ENCODE assay signal across 16 mouse cellular contexts in the genomic region with DNA sequence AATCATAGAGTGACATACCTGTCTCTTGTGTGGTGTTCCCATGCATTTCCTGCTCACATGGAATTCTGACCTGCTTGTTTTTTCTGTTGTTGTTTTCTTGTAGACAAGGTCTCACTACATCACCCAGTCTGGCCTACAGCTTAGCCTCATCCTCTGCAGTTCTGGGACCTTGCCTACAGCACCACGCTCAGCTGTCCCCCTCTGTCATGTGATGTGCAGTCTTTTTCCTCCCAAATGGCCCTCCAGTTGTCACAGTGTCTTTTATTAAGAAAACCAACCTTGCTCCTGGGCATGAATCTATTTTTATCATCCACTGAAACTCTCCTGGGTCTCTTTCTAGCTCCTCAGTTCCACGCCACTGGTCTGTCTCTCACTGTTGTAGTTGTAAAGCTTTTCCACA.
"Had no signal": no experiment of that assay in that cellular context is flagged by ENCODE, and none has a peak within 500 bp of the region (broad histone marks: within the 10 kb centered on the region; RNA-seq: fewer than 3 reads in every experiment).

No protein-coding gene starts in this region.

- H3K4me3 ChIP-seq: neural tube, embryonic 12.5 days; neural tube, embryonic 13.5 days; neural tube, embryonic 15.5 days; stomach, embryonic 15.5 days had no signal

- H3K4me1 ChIP-seq: neural tube, embryonic 12.5 days; neural tube, embryonic 13.5 days; neural tube, embryonic 15.5 days; stomach, embryonic 15.5 days had no signal

- H3K4me2 ChIP-seq: neural tube, embryonic 12.5 days; neural tube, embryonic 13.5 days; neural tube, embryonic 15.5 days; stomach, embryonic 15.5 days had no signal

- DNase-seq: right cerebral cortex, adult 18-20 months; right cerebral cortex, postnatal 14 days; right cerebral cortex, postnatal 25 days; right cerebral cortex, postnatal 4 days; spleen, adult 18-20 months; thymus, adult 18-20 months; thymus, adult 2 months; thymus, postnatal 14 days; thymus, postnatal 25 days; thymus, postnatal 36 days; thymus, postnatal 4 days had no signal

- H3K27ac ChIP-seq: neural tube, embryonic 12.5 days; neural tube, embryonic 13.5 days; neural tube, embryonic 15.5 days; stomach, embryonic 15.5 days; stomach, postnatal 0 days had no signal

- H3K9ac ChIP-seq: neural tube, embryonic 12.5 days; neural tube, embryonic 13.5 days; neural tube, embryonic 15.5 days; stomach, embryonic 15.5 days had no signal

- H3K27me3 ChIP-seq: neural tube, embryonic 12.5 days; neural tube, embryonic 13.5 days; neural tube, embryonic 15.5 days; stomach, embryonic 15.5 days had no signal

- H3K9me3 ChIP-seq: neural tube, embryonic 15.5 days; stomach, embryonic 15.5 days had no signal
